Mouse (Mus musculus) heart, embryonic 11.5 days (tissue): Measurements from ENCODE around the gene Kif26b. TPM values are rescaled to one million over a fixed set of nuclear protein-coding genes. Genes with fewer than 3 reads are reported as not detected.
A peak's percentile ranks its signal among the peaks of the same experiment; 100 is the strongest.

Experiments used
- ATAC-seq: fragments of 200-750 bp; cut with Nextera tagmentation; replicated peaks from 2 replicates; pipeline ENCODE4 v1.8.0; 2017; ENCODE audit warnings: moderate library complexity; ENCODE audit not compliant: insufficient number of reproducible peaks, low FRiP score, low TSS enrichment
- H3K27ac ChIP-seq: fragments of 300-500 bp; sonication (generic); 2 replicates; pipeline ENCODE4 v1.5.1; 2014; ENCODE audit warnings: mild to moderate bottlenecking, low read depth, low read length
- H3K27me3 ChIP-seq: fragments of 300-500 bp; sonication (generic); 2 replicates; pipeline ENCODE4 v1.6.1; 2014; ENCODE audit warnings: mild to moderate bottlenecking, low read length, mixed read lengths; ENCODE audit not compliant: control insufficient read depth, insufficient read depth
- H3K36me3 ChIP-seq: fragments of 300-500 bp; sonication (generic); 2 replicates; pipeline ENCODE4 v1.6.1; 2014; ENCODE audit warnings: mild to moderate bottlenecking, low read length, moderate library complexity, mixed read lengths; ENCODE audit not compliant: control insufficient read depth, insufficient read depth
- H3K4me1 ChIP-seq: fragments of 300-500 bp; sonication (generic); 2 replicates; pipeline ENCODE4 v1.6.1; 2014; ENCODE audit warnings: low read length; ENCODE audit not compliant: control insufficient read depth, insufficient read depth
- H3K4me2 ChIP-seq: fragments of 300-500 bp; sonication (generic); 2 replicates; pipeline ENCODE4 v1.6.1; 2014; ENCODE audit warnings: mild to moderate bottlenecking, moderate library complexity
- H3K4me3 ChIP-seq: fragments of 300-500 bp; sonication (generic); 2 replicates; pipeline ENCODE4 v1.5.1; 2014; ENCODE audit warnings: low read depth, low read length
- H3K9ac ChIP-seq: fragments of 300-500 bp; sonication (generic); 2 replicates; pipeline ENCODE4 v1.6.1; 2014; ENCODE audit warnings: mild to moderate bottlenecking, low read depth, low read length, moderate library complexity
- H3K9me3 ChIP-seq: fragments of 300-500 bp; sonication (generic); replicated peaks from 2 replicates; pipeline ENCODE4 v1.6.1; 2016; ENCODE audit warnings: low read length; ENCODE audit not compliant: control insufficient read depth
- WGBS: fragments of 180-500 bp; shearing (Covaris S2); extraction: QIAGEN DNeasy Blood & Tissue Kit; methylation state at CpG from one replicate; pipeline ENCODE4 v1.1.7; 2014; ENCODE audit not compliant: insufficient replicate concordance; 5-methylcytosine and 5-hydroxymethylcytosine counted together
- polyA plus RNA-seq: library from polyadenylated mRNA; unstranded; fragments of >200 nt; fragmentation: Nextera tagmentation; extraction: Ambion mirVana; gene quantifications from 2 replicates; pipeline ENCODE4 v1.2.1, GENCODE M21; 2014

Kif26b gene
- polyA plus RNA-seq, 1 experiment from 2014 or later = 18.9 TPM

DNA sequence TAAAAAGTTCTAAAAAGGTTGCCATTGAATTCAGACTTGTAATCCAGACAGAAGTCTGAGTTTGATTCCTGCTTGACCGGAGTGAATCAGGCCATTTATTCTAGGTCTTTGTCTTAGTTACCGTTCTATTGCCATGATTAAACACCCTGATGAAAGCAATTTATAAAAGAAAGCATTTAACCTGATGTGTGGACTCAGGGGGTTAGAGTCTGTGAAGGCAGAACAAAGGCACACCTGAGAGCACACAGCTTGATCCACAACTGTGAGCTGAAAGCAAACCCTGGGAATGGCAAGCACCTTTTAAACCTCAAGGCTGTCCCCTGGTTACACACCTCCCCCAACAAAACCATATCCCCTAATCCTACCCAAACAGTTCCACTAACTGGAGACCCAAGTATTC, 32.7 kb upstream of the Kif26b start:
- H3K4me2 ChIP-seq = no peak overlapping the region
- WGBS = 75% methylated on average over 2 of the region's 2 CpGs

DNA sequence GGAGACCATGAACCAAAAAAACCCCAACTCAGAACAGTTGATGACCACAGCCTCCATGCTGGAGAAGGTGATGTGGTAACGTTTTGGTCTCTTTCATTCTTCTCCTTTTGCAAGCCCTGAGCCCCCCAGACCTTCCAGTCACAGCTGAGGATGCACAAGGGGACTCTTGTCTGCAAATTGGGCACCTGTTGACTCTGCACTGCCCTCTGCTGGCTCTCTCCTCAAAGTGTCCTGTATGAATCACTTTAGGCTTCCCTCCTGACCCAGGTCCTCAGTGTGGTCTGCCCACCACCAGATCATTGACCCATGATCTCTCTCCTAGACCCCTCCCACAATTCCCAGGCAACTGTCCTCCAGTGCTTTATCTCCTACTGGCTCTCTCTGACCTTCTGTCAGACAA, 32.1 kb upstream of the Kif26b start:
- Histone ChIP-seq H3K4me2 (no peak overlapping the region), H3K4me3 (no peak overlapping the region), H3K27me3 (no peaks in the 10 kb centered on the region), H3K4me1 (no peaks in the 10 kb centered on the region), H3K9me3 (no peaks in the 10 kb centered on the region), H3K36me3 (no peaks in the 10 kb centered on the region), H3K27ac (no peak overlapping the region), H3K9ac (no peak overlapping the region)
- ATAC-seq = no peak
- 39% methylated on average over 1 of the region's 1 CpGs for WGBS

More for the DNA sequence above, 32.7 kb upstream of the Kif26b start:
- Histone ChIP-seq H3K27ac (no peak overlapping the region), H3K9ac (no peak overlapping the region), H3K9me3 (no peaks in the 10 kb centered on the region), H3K4me3 (no peak overlapping the region), H3K4me1 (no peaks in the 10 kb centered on the region), H3K27me3 (no peaks in the 10 kb centered on the region), H3K36me3 (no peaks in the 10 kb centered on the region)
- ATAC-seq = no peak

DNA sequence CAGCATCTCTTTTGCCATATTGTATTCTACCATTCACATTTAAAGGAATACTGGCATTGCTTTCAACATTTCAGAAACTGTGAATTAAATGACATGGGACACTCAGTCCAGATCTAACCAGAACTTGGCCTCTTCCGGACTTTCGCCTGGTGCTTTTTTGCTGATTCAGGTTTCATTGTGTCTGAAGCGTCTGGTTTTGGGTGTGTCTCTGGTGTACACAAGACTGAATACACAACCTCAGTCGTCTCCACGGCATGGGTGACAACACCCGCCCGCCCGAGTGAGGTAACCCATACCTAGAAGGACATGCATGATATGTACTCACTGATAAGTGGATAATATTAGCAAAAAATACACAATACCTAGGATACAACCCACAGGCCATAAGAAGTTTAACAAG, 22.0 kb upstream of the Kif26b start:
- ATAC-seq = no peak
- Histone ChIP-seq H3K27me3 (no peaks in the 10 kb centered on the region), H3K4me2 (no peak overlapping the region), H3K9me3 (no peaks in the 10 kb centered on the region), H3K4me3 (no peak overlapping the region), H3K27ac (no peak overlapping the region), H3K4me1 (no peaks in the 10 kb centered on the region), H3K36me3 (no peaks in the 10 kb centered on the region), H3K9ac (no peak overlapping the region)
- 83% methylated on average over 8 of the region's 8 CpGs for WGBS

DNA sequence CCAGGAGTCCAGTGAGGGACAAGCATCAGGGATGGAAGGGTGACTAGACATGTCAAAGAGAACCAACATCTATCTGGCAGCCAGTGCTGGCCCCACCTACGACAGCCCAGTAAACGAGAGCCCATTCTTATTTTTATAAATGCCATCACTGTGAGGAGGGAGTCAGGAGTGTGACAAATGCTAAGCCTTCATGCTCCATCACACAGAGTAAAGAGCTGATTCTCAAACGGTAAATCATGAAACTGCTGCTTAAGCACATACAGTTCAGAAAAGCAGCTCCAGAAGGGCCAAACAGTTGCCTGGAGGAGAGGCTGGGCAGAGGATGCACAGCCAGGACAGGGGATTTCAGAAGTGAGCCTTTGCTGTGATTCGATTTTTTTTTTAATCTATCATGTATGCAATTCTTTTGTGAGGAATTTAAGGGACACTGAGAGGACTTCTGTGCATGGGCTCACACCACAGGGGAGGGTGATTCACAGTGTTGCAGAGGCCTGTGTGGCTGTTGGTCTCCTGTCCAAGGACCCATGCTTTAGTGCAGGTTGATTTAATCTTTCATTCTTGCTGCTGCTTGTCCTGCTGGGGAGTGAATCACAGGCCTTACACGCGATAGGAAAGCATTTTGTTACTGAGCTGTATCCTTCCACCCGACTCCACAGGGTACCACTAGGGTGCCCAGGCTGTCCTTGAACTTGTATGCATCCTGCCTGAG, 16.4 kb upstream of the Kif26b start:
- no peak overlapping the region for H3K4me3 ChIP-seq
- H3K4me1 ChIP-seq = no peaks in the 10 kb centered on the region
- no peaks in the 10 kb centered on the region for H3K36me3 ChIP-seq
- no peaks in the 10 kb centered on the region for H3K9me3 ChIP-seq
- no peak overlapping the region for H3K9ac ChIP-seq
- no peak for ATAC-seq
- H3K4me2 ChIP-seq = no peak overlapping the region
- 66% methylated on average over 7 of the region's 7 CpGs for WGBS
- no peaks in the 10 kb centered on the region for H3K27me3 ChIP-seq
- H3K27ac ChIP-seq = no peak overlapping the region

DNA sequence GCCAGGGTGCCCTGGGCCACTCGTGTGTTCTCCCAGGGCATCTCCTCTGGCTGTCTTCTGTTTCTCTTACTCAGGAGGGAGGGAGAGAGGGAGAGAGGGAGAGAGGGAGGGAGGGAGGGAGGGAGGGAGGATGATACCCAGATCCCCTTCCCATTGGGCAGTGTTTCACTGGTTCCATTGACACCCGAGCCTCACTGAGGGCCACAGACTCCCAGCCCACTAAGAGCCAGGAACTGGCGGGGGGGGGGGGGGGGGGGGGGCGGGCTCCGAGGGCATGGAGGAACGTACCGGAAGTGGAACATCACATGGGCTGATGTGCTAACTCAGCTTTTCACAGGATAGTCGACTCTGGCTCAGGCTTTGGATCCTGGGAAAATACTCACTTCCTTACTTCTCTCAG, 15.0 kb upstream of the Kif26b start:
- no peaks in the 10 kb centered on the region for H3K36me3 ChIP-seq
- H3K9me3 ChIP-seq = no peaks in the 10 kb centered on the region
- no peak overlapping the region for H3K4me3 ChIP-seq
- no peaks in the 10 kb centered on the region for H3K4me1 ChIP-seq
- H3K4me2 ChIP-seq = no peak overlapping the region
- ATAC-seq = no peak
- H3K27ac ChIP-seq = no peak overlapping the region
- 51% methylated on average over 5 of the region's 8 CpGs for WGBS
- H3K27me3 ChIP-seq = no peaks in the 10 kb centered on the region
- H3K9ac ChIP-seq = no peak overlapping the region

DNA sequence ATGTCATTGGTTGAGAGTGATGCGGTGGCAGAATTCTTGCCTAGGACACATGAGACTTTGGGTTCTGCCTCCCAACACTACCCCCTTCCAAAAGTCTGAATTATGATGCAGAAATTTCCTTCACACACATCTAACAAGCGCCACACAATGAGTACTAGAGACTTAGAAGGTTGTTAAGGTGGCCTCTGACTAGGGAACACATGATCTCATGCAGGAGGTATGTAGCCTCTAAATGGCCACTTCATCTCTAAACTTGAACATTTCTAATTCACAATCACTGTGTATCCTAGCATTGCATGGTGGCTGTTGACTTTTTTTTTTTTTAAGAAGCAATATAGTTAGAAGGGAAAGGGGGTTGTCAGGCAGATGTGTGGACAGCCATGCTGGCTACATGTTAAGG, 13.1 kb upstream of the Kif26b start:
- no peak overlapping the region for H3K9ac ChIP-seq
- WGBS = 75% methylated on average over 2 of the region's 2 CpGs
- no peaks in the 10 kb centered on the region for H3K27me3 ChIP-seq
- H3K4me3 ChIP-seq = no peak overlapping the region
- no peaks in the 10 kb centered on the region for H3K9me3 ChIP-seq
- no peak overlapping the region for H3K4me2 ChIP-seq
- no peaks in the 10 kb centered on the region for H3K4me1 ChIP-seq
- no peaks in the 10 kb centered on the region for H3K36me3 ChIP-seq
- ATAC-seq = no peak
- H3K27ac ChIP-seq = no peak overlapping the region

DNA sequence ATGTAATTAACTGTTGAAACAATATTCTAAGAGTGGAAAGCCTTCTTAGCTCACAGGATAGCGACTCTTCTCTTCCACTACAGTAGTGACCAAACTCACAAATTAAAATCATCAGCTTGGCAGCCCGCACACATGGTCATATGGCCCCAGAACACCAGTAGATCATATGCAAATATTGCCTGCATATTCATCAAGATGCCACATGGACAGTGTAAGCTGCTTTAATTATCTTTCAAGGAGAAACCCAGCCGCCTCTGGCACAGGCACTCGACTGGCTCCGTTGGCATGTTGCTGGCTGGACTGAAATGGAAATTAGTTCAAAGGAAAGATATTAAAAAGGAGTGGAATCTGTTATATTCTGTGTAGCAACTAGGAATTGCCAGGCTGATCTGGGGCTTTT, 6.5 kb upstream of the Kif26b start:
- Histone ChIP-seq H3K27ac (no peak overlapping the region), H3K9me3 (no peaks in the 10 kb centered on the region), H3K4me3 (no peak overlapping the region), H3K27me3 (no peaks in the 10 kb centered on the region), H3K4me2 (no peak overlapping the region), H3K4me1 (no peaks in the 10 kb centered on the region), H3K36me3 (no peaks in the 10 kb centered on the region), H3K9ac (no peak overlapping the region)
- ATAC-seq = no peak
- WGBS = 83% methylated on average over 5 of the region's 5 CpGs

DNA sequence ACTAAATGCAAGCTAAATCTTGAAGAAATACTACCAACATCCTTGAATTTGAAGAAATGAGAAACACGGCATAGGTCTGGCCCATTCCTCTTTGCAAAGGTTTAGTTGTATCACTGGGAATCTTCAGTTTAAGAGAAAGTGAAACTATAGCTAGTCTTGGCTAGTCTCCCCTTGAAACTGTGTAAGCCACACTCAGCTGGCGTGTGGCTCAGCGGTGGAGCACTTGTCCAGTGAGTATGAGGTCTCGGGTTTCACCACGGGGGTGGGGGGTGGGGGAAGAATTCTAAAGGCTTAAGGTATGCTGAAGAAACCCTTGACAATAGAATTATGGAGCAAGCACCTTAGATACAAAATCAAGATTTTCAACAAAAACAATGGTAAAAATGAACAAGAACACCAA, 5.8 kb upstream of the Kif26b start:
- 40% methylated on average over 5 of the region's 5 CpGs for WGBS
- H3K36me3 ChIP-seq = no peaks in the 10 kb centered on the region
- H3K4me1 ChIP-seq = peaks cover 2% of the 10 kb centered on the region; the same call in 1 of the 2 replicates
- ATAC-seq = no peak
- H3K27ac ChIP-seq = no peak overlapping the region
- no peaks in the 10 kb centered on the region for H3K27me3 ChIP-seq
- no peak overlapping the region for H3K4me3 ChIP-seq
- H3K9me3 ChIP-seq = no peaks in the 10 kb centered on the region
- H3K4me2 ChIP-seq = no peak overlapping the region
- H3K9ac ChIP-seq = no peak overlapping the region

DNA sequence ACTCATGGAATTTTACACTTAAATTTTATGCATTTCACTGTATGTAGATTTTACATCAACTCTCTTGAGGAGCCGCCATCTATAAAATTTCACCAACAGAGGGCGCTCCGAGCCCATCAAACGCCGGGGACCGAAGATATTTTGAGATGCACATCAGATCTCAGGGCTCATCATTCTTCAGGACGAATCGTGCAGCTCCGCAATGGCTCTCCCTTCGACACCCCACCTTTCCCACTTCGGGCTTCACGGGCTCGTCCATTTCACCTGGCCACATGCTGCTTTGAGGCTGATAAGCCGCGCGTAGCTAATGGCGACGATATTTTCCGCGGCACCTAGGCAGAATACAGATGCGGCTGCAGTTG, 1.8 kb upstream of the Kif26b start:
- H3K27me3 ChIP-seq = no peaks in the 10 kb centered on the region
- peak overlapping the region; percentile 79 for H3K4me3 ChIP-seq
- under 1% methylated on average over 21 of the region's 21 CpGs for WGBS
- H3K4me1 ChIP-seq = peaks cover 8% of the 10 kb centered on the region
- H3K9ac ChIP-seq = peak overlapping the region; percentile 86; the same call in 1 of the 2 replicates
- H3K36me3 ChIP-seq = no peaks in the 10 kb centered on the region
- no peaks in the 10 kb centered on the region for H3K9me3 ChIP-seq
- no peak overlapping the region for H3K27ac ChIP-seq
- no peak for ATAC-seq
- peak overlapping the region; percentile 100 for H3K4me2 ChIP-seq
